Mouse (Mus musculus) urinary bladder, postnatal 10 days (tissue): ENCODE results near the gene Ppt2.

Experiments
- DNase-seq: peaks from one replicate; pipeline ENCODE4 v3.0.0; 2022; ENCODE audit warnings: low spot score

The Ppt2 gene

GRCm38 (mm10) chr17:34656666-34657065 is 28.4 kb upstream of the Ppt2 start:
- DNase-seq = no peak

- no peak for DNase-seq
These were observed 27.3 kb upstream of the Ppt2 start for GRCm38 (mm10) chr17:34655581-34655991.

GRCm38 (mm10) chr17:34655160-34655559 is 26.9 kb upstream of the Ppt2 start:
- no peak for DNase-seq

GRCm38 (mm10) chr17:34654392-34654791 is 26.1 kb upstream of the Ppt2 start:
- DNase-seq = no peak

GRCm38 (mm10) chr17:34653746-34654285 is 25.5 kb upstream of the Ppt2 start:
- no peak for DNase-seq

- DNase-seq = no peak
These were observed 24.7 kb upstream of the Ppt2 start for GRCm38 (mm10) chr17:34652985-34653384.

GRCm38 (mm10) chr17:34652546-34652945 is 24.2 kb upstream of the Ppt2 start:
- DNase-seq = no peak

- DNase-seq = no peak
These were observed 23.4 kb upstream of the Ppt2 start for GRCm38 (mm10) chr17:34651507-34652221.

- DNase-seq = no peak
These were observed 22.5 kb upstream of the Ppt2 start for GRCm38 (mm10) chr17:34650781-34651180.

- no peak for DNase-seq
These were observed 21.0 kb upstream of the Ppt2 start for GRCm38 (mm10) chr17:34649106-34649864.

GRCm38 (mm10) chr17:34648141-34648890 is 20.0 kb upstream of the Ppt2 start:
- no peak for DNase-seq

GRCm38 (mm10) chr17:34646906-34647787 is 18.8 kb upstream of the Ppt2 start, which contains the start of gene Atf6b:
Gene Atf6b (plus strand): TSS chr17:34647146.
- DNase-seq = peak; percentile 85

- DNase-seq = no peak
These were observed 17.7 kb upstream of the Ppt2 start for GRCm38 (mm10) chr17:34645831-34646511.

- DNase-seq = no peak
These were observed 17.0 kb upstream of the Ppt2 start for GRCm38 (mm10) chr17:34645256-34645829.

- DNase-seq = peak; percentile 88
These were observed 16.3 kb upstream of the Ppt2 start, which contains the start of gene Fkbpl for GRCm38 (mm10) chr17:34644608-34645007. Gene Fkbpl (plus strand): TSS chr17:34644764.

GRCm38 (mm10) chr17:34643944-34644343 is 15.6 kb upstream of the Ppt2 start:
- no peak for DNase-seq

GRCm38 (mm10) chr17:34643379-34643778 is 15.1 kb upstream of the Ppt2 start:
- DNase-seq = no peak

- DNase-seq = no peak
These were observed 13.6 kb upstream of the Ppt2 start for GRCm38 (mm10) chr17:34641945-34642344.

- DNase-seq = no peak
These were observed 12.7 kb upstream of the Ppt2 start for GRCm38 (mm10) chr17:34640778-34641601.
